Mouse (Mus musculus) lung, embryonic 14.5 days (tissue): ENCODE results near the gene Tlr13. TPM values are rescaled to one million over a fixed set of nuclear protein-coding genes. Genes with fewer than 3 reads are reported as not detected.

ENCODE experiments used
- ATAC-seq: fragments of 200-750 bp; cut with Nextera tagmentation; 2 replicates; pipeline ENCODE4 v1.8.0; 2017; ENCODE audit warnings: mild to moderate bottlenecking, moderate TSS enrichment, moderate library complexity; ENCODE audit not compliant: insufficient read depth
- DNase-seq: peaks from one replicate; pipeline ENCODE4 v3.0.0-alpha.2; 2015
- H3K27ac ChIP-seq: fragments of 300-500 bp; sonication (generic); 2 replicates; pipeline ENCODE4 v1.5.1; 2014; ENCODE audit warnings: low read depth, mild to moderate bottlenecking, moderate library complexity
- H3K27me3 ChIP-seq: fragments of 300-500 bp; sonication (generic); 2 replicates; pipeline ENCODE4 v1.6.1; 2014; ENCODE audit warnings: low read length, control low read depth; ENCODE audit not compliant: insufficient read depth
- H3K36me3 ChIP-seq: fragments of 300-500 bp; sonication (generic); 2 replicates; pipeline ENCODE4 v1.6.1; 2014; ENCODE audit warnings: control low read depth; ENCODE audit not compliant: insufficient read depth
- H3K4me1 ChIP-seq: fragments of 300-500 bp; sonication (generic); 2 replicates; pipeline ENCODE4 v1.6.1; 2014; ENCODE audit warnings: antibody characterized with exemption, control low read depth; ENCODE audit not compliant: insufficient read depth
- H3K4me2 ChIP-seq: fragments of 300-500 bp; sonication (generic); 2 replicates; pipeline ENCODE4 v1.6.1; 2014; ENCODE audit warnings: mild to moderate bottlenecking
- H3K4me3 ChIP-seq: fragments of 300-500 bp; sonication (generic); 2 replicates; pipeline ENCODE4 v1.5.1; 2014; ENCODE audit warnings: low read depth, low read length
- H3K9ac ChIP-seq: fragments of 300-500 bp; sonication (generic); 2 replicates; pipeline ENCODE4 v1.6.1; 2014
- H3K9me3 ChIP-seq: fragments of 300-500 bp; sonication (generic); 2 replicates; pipeline ENCODE4 v1.6.1; 2016; ENCODE audit warnings: low read depth, low read length, control low read depth
- CTCF ChIP-seq: IDR thresholded peaks from 2 replicates; pipeline ENCODE4 v1.5.1; 2016; ENCODE audit warnings: antibody characterized with exemption, low read depth
- WGBS: fragments of 180-500 bp; shearing (Covaris S2); extraction: QIAGEN DNeasy Blood & Tissue Kit; methylation state at CpG from one replicate; pipeline ENCODE4 v1.1.7; 2014; 5-methylcytosine and 5-hydroxymethylcytosine counted together
- polyA plus RNA-seq: library from polyadenylated mRNA; unstranded; fragments of >200 nt; fragmentation: Nextera tagmentation; extraction: Ambion mirVana; gene quantifications from 2 replicates; pipeline ENCODE4 v1.2.1, GENCODE M21; 2014

Tlr13 gene
- polyA plus RNA-seq, 1 experiment from 2014 or later = 0.62 TPM

- DNase-seq (no peak), ATAC-seq (no peak)
- Histone ChIP-seq H3K4me3 (no peak overlapping the region), H3K27ac (no peak overlapping the region), H3K9ac (no peak overlapping the region), H3K27me3 (no peaks in the 10 kb centered on the region), H3K9me3 (no peaks in the 10 kb centered on the region), H3K36me3 (no peaks in the 10 kb centered on the region), H3K4me2 (no peak overlapping the region), H3K4me1 (no peaks in the 10 kb centered on the region)
- WGBS = 73% methylated on average over 4 of the region's 4 CpGs
- no peak for TF ChIP-seq CTCF
Measured at GRCm38 (mm10) chrX:106155892-106156291, 12.9 kb downstream of the Tlr13 start.

GRCm38 (mm10) chrX:106163995-106164394 is 21.0 kb downstream of the Tlr13 start:
- Histone ChIP-seq H3K4me1 (no peaks in the 10 kb centered on the region), H3K4me3 (no peak overlapping the region), H3K27me3 (no peaks in the 10 kb centered on the region), H3K36me3 (no peaks in the 10 kb centered on the region), H3K9me3 (no peaks in the 10 kb centered on the region), H3K4me2 (no peak overlapping the region), H3K27ac (no peak overlapping the region), H3K9ac (no peak overlapping the region)
- no peak for TF ChIP-seq CTCF
- WGBS = 29% methylated on average over 5 of the region's 5 CpGs
- ATAC-seq (no peak), DNase-seq (peak; percentile 2)

- Histone ChIP-seq H3K27ac (no peak overlapping the region), H3K4me3 (no peak overlapping the region), H3K4me2 (no peak overlapping the region), H3K4me1 (no peaks in the 10 kb centered on the region), H3K9me3 (no peaks in the 10 kb centered on the region), H3K27me3 (no peaks in the 10 kb centered on the region), H3K9ac (no peak overlapping the region), H3K36me3 (no peaks in the 10 kb centered on the region)
- ATAC-seq = no peak
- no peak for TF ChIP-seq CTCF
- no peak for DNase-seq
- WGBS = 47% methylated on average over 5 of the region's 5 CpGs
Measured at GRCm38 (mm10) chrX:106164555-106164954, 21.6 kb downstream of the Tlr13 start.

- TF ChIP-seq CTCF = no peak
- Histone ChIP-seq H3K27ac (no peak overlapping the region), H3K4me3 (no peak overlapping the region), H3K9me3 (no peaks in the 10 kb centered on the region), H3K9ac (no peak overlapping the region), H3K27me3 (no peaks in the 10 kb centered on the region), H3K4me2 (no peak overlapping the region), H3K4me1 (no peaks in the 10 kb centered on the region), H3K36me3 (no peaks in the 10 kb centered on the region)
- DNase-seq (no peak), ATAC-seq (no peak)
- 86% methylated on average over 1 of the region's 1 CpGs for WGBS
Measured at GRCm38 (mm10) chrX:106165089-106165488, 22.1 kb downstream of the Tlr13 start.

- peak overlapping the region; percentile 20; the same call in 1 of the 2 replicates for H3K4me3 ChIP-seq
Measured at GRCm38 (mm10) chrX:106171106-106171852, 28.3 kb downstream of the Tlr13 start.

GRCm38 (mm10) chrX:106171853-106172154 is 28.8 kb downstream of the Tlr13 start:
- Histone ChIP-seq H3K4me3 (no peak overlapping the region), H3K9me3 (no peaks in the 10 kb centered on the region), H3K36me3 (no peaks in the 10 kb centered on the region), H3K9ac (no peak overlapping the region), H3K4me1 (no peaks in the 10 kb centered on the region), H3K27ac (no peak overlapping the region), H3K4me2 (peak overlapping the region; percentile 50), H3K27me3 (no peaks in the 10 kb centered on the region)
- no peak for DNase-seq
- TF ChIP-seq CTCF = no peak
- ATAC-seq = peak; percentile 39; the same call in 1 of the 2 replicates
- WGBS = 51% methylated on average over 5 of the region's 6 CpGs

More at GRCm38 (mm10) chrX:106171106-106171852, 28.3 kb downstream of the Tlr13 start:
- peak; percentile 83 for TF ChIP-seq CTCF
- peak; percentile 90 for DNase-seq
- Histone ChIP-seq H3K4me1 (no peaks in the 10 kb centered on the region), H3K4me2 (peak overlapping the region; percentile 50), H3K9ac (peak overlapping the region; percentile 16; the same call in 1 of the 2 replicates), H3K9me3 (no peaks in the 10 kb centered on the region), H3K27me3 (no peaks in the 10 kb centered on the region), H3K36me3 (no peaks in the 10 kb centered on the region), H3K27ac (no peak overlapping the region)
- peak; percentile 93 for ATAC-seq
- WGBS = 19% methylated on average over 18 of the region's 18 CpGs

- DNase-seq (no peak), ATAC-seq (no peak)
- no peaks in the 10 kb centered on the region for H3K27me3 ChIP-seq
- H3K9me3 ChIP-seq = no peaks in the 10 kb centered on the region
- H3K9ac ChIP-seq = no peak overlapping the region
- no peak overlapping the region for H3K4me2 ChIP-seq
- no peak for TF ChIP-seq CTCF
- H3K27ac ChIP-seq = no peak overlapping the region
- no peaks in the 10 kb centered on the region for H3K4me1 ChIP-seq
- WGBS = 61% methylated on average over 9 of the region's 9 CpGs
- H3K4me3 ChIP-seq = no peak overlapping the region
- no peaks in the 10 kb centered on the region for H3K36me3 ChIP-seq
Measured at GRCm38 (mm10) chrX:106176331-106176730, 33.3 kb downstream of the Tlr13 start.
